Mouse (Mus musculus) neural tube, embryonic 13.5 days (tissue): ENCODE data around the gene Rbm33. TPM values are rescaled to one million over a fixed set of nuclear protein-coding genes. Genes with fewer than 3 reads are reported as not detected.

Source experiments
- ATAC-seq: fragments of 200-750 bp; cut with Nextera tagmentation; 2 replicates; pipeline ENCODE4 v1.8.0; 2017; ENCODE audit warnings: low read depth, mild to moderate bottlenecking, moderate TSS enrichment, moderate library complexity
- H3K27ac ChIP-seq: fragments of 300-500 bp; sonication (generic); replicated peaks from 2 replicates; pipeline ENCODE4 v1.5.1; 2015; ENCODE audit warnings: moderate library complexity, mild to moderate bottlenecking, inconsistent platforms
- H3K27me3 ChIP-seq: fragments of 300-500 bp; sonication (generic); 2 replicates; pipeline ENCODE4 v1.6.1; 2015; ENCODE audit warnings: mild to moderate bottlenecking, inconsistent platforms
- H3K36me3 ChIP-seq: fragments of 300-500 bp; sonication (generic); 2 replicates; pipeline ENCODE4 v1.6.1; 2015; ENCODE audit warnings: mild to moderate bottlenecking, inconsistent platforms
- H3K4me1 ChIP-seq: fragments of 300-500 bp; sonication (generic); replicated peaks from 2 replicates; pipeline ENCODE4 v1.6.1; 2015; ENCODE audit warnings: inconsistent platforms
- H3K4me2 ChIP-seq: fragments of 300-500 bp; sonication (generic); 2 replicates; pipeline ENCODE4 v1.6.1; 2015; ENCODE audit warnings: inconsistent platforms, mild to moderate bottlenecking, moderate library complexity
- H3K4me3 ChIP-seq: fragments of 300-500 bp; sonication (generic); 2 replicates; pipeline ENCODE4 v1.5.1; 2015; ENCODE audit warnings: mild to moderate bottlenecking, inconsistent platforms
- H3K9ac ChIP-seq: fragments of 300-500 bp; sonication (generic); 2 replicates; pipeline ENCODE4 v1.6.1; 2015; ENCODE audit warnings: moderate library complexity, mild to moderate bottlenecking, inconsistent platforms
- H3K9me3 ChIP-seq: fragments of 300-500 bp; sonication (generic); 2 replicates; pipeline ENCODE4 v1.6.1; 2016; ENCODE audit warnings: inconsistent platforms
- WGBS: fragments of 180-500 bp; shearing (Covaris S2); methylation state at CpG from one replicate; pipeline ENCODE4 v1.1.7; 2015; 5-methylcytosine and 5-hydroxymethylcytosine counted together
- polyA plus RNA-seq: library from polyadenylated mRNA; unstranded; fragments of >200 nt; fragmentation: Nextera tagmentation; extraction: Ambion mirVana; gene quantifications from 2 replicates; pipeline ENCODE4 v1.2.1, GENCODE M21; 2015

The Rbm33 gene
- polyA plus RNA-seq, 1 experiment from 2014 or later = 13.2 TPM

DNA sequence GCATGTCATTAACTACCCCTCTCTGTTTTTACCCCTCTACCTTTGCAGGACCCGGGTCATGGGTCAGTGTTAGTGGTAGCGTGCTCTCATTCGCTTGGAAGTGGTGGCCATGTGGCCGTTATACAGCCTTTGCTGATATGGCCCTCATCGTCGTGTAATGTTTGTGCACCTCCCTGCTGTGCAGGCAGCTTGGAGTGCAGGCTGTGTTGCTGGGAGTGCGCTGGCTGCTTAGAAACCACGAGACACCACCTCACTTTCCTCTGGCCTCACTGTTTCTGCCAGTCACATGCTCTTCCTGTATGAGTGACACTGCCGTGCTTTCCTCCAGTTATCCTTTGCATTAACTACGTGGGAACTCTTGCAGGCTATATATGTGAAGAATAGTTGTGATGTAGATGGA lies 101.8 kb downstream of the Rbm33 start:
- no peaks in the 10 kb centered on the region for H3K9me3 ChIP-seq
- no peaks in the 10 kb centered on the region for H3K27me3 ChIP-seq
- H3K4me3 ChIP-seq = no peak overlapping the region
- no peaks in the 10 kb centered on the region for H3K4me1 ChIP-seq
- WGBS = 84% methylated on average over 10 of the region's 10 CpGs
- H3K36me3 ChIP-seq = peaks cover 65% of the 10 kb centered on the region
- no peak overlapping the region for H3K4me2 ChIP-seq
- H3K27ac ChIP-seq = no peak overlapping the region
- ATAC-seq = no peak
- no peak overlapping the region for H3K9ac ChIP-seq

- peak; percentile 45; the same call in 1 of the 2 replicates for ATAC-seq
- Histone ChIP-seq H3K4me3 (no peak overlapping the region), H3K9me3 (no peaks in the 10 kb centered on the region), H3K4me2 (no peak overlapping the region), H3K9ac (no peak overlapping the region), H3K36me3 (peaks cover 54% of the 10 kb centered on the region), H3K27me3 (no peaks in the 10 kb centered on the region), H3K4me1 (no peaks in the 10 kb centered on the region), H3K27ac (no peak overlapping the region)
- WGBS = 89% methylated on average over 12 of the region's 12 CpGs
These were observed 102.8 kb downstream of the Rbm33 start for GRCm38 (mm10) chr5:28419640-28420265.

DNA sequence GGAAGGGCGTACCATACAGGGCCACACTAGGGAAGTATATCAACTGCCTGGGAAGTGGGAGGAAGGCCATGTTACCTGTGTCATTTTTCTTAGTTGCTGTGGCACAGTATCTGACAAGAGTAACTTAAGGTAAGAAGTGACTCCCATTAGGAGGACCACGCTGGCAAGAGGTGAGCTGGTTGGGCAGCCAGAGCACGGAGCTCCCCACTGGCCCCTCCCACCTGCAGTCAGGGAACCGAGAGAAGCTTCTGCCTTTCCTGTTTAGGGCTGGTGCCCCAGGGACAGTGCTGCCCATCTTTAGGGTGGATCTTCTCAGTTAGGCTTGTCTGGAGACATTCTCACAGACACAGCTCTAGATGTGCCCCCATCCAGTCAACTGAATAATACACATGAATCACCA lies 106.9 kb downstream of the Rbm33 start:
- no peaks in the 10 kb centered on the region for H3K4me1 ChIP-seq
- no peaks in the 10 kb centered on the region for H3K27me3 ChIP-seq
- no peak overlapping the region for H3K9ac ChIP-seq
- no peak overlapping the region for H3K27ac ChIP-seq
- no peak overlapping the region for H3K4me3 ChIP-seq
- no peaks in the 10 kb centered on the region for H3K9me3 ChIP-seq
- peaks cover 16% of the 10 kb centered on the region for H3K36me3 ChIP-seq
- no peak overlapping the region for H3K4me2 ChIP-seq
- WGBS = 78% methylated on average over 4 of the region's 4 CpGs
- no peak for ATAC-seq

DNA sequence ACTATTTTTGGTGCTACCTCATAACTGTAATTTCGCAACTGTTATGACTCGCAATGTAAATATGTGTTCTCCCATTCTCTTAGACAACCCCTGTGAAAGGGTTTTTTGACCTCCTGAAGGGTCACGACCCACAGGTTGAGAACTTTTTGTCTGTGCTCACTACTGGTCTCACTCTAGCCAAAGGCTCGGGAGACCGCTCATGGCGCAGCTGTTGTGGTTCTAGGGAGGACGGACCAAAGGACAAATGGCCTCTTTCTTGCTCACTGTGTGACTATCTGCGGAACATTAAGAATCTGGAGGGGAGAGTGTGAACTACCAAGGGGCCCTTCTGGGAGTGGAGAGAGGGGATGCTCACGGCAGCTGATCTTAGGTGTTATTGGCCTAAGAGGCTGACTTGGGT lies 109.0 kb downstream of the Rbm33 start:
- H3K27me3 ChIP-seq = no peaks in the 10 kb centered on the region
- no peak overlapping the region for H3K27ac ChIP-seq
- no peaks in the 10 kb centered on the region for H3K9me3 ChIP-seq
- no peak for ATAC-seq
- H3K4me1 ChIP-seq = no peaks in the 10 kb centered on the region
- 94% methylated on average over 9 of the region's 9 CpGs for WGBS
- no peaks in the 10 kb centered on the region for H3K36me3 ChIP-seq
- H3K4me3 ChIP-seq = no peak overlapping the region
- H3K4me2 ChIP-seq = no peak overlapping the region
- H3K9ac ChIP-seq = no peak overlapping the region

DNA sequence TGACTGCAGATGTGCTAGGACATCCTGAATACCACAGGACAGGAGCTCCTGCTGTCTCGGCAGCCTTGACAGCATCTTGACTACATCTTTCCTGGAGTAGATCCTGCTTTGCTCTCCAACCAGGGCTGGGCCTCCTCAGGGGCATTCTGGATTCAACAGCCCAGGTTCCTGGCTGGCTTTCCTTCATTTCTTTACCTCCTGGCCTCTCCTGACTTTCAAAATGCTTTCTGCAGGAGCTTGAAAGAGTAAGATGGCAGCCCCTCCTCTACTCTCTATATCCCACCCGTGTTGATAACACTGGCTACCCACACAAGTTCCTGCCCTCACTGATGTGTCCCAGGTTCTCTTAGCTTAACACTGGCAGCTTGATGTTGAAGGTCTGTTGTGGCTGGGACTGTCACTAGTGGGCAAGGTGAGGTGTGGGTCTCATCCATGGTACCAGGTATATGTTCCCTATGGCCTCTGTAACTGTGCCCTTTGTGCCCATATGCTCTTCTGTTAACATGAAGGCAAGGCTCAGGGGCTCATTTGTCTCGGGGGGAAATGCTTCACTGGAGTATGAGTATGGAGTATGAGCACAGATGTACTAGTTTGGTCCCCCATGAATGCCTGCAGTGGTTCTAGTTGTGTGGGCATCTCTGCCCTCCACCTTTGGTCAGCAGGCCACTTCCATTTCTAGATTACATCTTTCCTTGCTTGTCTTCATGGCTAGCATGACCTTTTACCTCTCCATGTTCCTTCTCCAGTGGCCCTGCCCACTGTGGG lies 133.4 kb downstream of the Rbm33 start:
- WGBS = 57% methylated on average over 3 of the region's 3 CpGs
- H3K27ac ChIP-seq = no peak overlapping the region
- ATAC-seq = no peak
- no peaks in the 10 kb centered on the region for H3K36me3 ChIP-seq
- no peak overlapping the region for H3K4me2 ChIP-seq
- H3K9ac ChIP-seq = no peak overlapping the region
- H3K27me3 ChIP-seq = peaks cover 15% of the 10 kb centered on the region
- no peaks in the 10 kb centered on the region for H3K4me1 ChIP-seq
- H3K4me3 ChIP-seq = no peak overlapping the region
- H3K9me3 ChIP-seq = no peaks in the 10 kb centered on the region

DNA sequence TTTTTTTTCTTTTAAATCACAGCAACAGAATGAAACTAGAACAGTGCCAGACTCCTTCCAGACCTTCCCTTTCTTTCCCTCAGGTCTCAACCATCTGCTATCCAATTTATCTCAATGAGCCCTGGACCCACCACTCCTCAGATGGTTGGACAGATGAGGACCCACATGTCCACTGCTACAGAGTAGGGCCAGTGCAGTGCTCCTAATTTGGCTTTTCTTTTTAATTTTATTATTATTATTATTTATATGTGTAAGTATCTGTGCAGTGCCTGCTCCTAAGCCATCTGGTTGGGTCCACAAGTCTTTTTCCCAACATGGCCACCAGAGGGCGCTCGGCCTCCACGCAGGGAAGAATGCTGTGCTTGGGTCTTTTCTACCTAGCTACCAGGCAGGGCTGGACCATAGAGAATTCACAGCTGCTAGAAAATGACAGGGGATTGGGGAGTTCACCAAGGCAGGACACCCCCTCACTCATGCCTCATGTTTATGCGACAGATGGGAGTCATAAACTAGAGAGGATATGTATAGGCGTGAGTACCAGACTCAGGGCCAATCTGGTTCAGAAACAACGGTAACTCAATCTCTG lies 134.2 kb downstream of the Rbm33 start:
- ATAC-seq = peak; percentile 88
- 28% methylated on average over 6 of the region's 6 CpGs for WGBS
- H3K9ac ChIP-seq = no peak overlapping the region

GRCm38 (mm10) chr5:28453086-28453485 lies 136.2 kb downstream of the Rbm33 start:
- peaks cover 42% of the 10 kb centered on the region for H3K27me3 ChIP-seq
- no peak overlapping the region for H3K4me2 ChIP-seq
- ATAC-seq = no peak
- no peak overlapping the region for H3K27ac ChIP-seq
- no peak overlapping the region for H3K9ac ChIP-seq
- no peaks in the 10 kb centered on the region for H3K36me3 ChIP-seq
- WGBS = 89% methylated on average over 5 of the region's 5 CpGs
- peaks cover 5% of the 10 kb centered on the region for H3K4me1 ChIP-seq
- no peak overlapping the region for H3K4me3 ChIP-seq
- no peaks in the 10 kb centered on the region for H3K9me3 ChIP-seq

More for the DNA sequence above, 134.2 kb downstream of the Rbm33 start:
- Histone ChIP-seq H3K9me3 (no peaks in the 10 kb centered on the region), H3K36me3 (no peaks in the 10 kb centered on the region), H3K4me3 (no peak overlapping the region), H3K27ac (no peak overlapping the region), H3K27me3 (peaks cover 24% of the 10 kb centered on the region), H3K4me2 (no peak overlapping the region), H3K4me1 (no peaks in the 10 kb centered on the region)

DNA sequence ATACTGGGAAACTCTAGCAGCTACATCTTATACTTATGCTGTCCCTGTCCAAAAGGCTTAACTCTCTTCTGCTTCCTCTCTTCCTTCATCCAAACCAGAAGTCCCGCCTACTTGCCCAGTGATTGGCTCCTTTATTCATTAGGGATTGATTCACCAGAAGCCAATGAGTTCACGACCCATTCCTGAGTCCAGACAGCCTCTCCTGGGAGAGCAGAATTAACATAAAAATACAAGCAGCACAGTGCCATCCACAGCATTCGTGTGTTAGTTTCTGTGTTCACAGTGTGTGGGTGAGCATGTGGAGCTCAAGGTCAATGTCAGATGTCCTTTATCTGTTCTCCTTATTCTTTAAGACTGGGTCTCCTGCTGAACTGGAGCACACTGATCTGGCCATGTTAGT lies 136.6 kb downstream of the Rbm33 start:
- no peaks in the 10 kb centered on the region for H3K36me3 ChIP-seq
- no peak overlapping the region for H3K4me3 ChIP-seq
- H3K9me3 ChIP-seq = no peaks in the 10 kb centered on the region
- 24% methylated on average over 3 of the region's 3 CpGs for WGBS
- H3K4me2 ChIP-seq = no peak overlapping the region
- peaks cover 10% of the 10 kb centered on the region for H3K4me1 ChIP-seq
- ATAC-seq = no peak
- no peak overlapping the region for H3K27ac ChIP-seq
- peaks cover 46% of the 10 kb centered on the region for H3K27me3 ChIP-seq
- H3K9ac ChIP-seq = no peak overlapping the region

DNA sequence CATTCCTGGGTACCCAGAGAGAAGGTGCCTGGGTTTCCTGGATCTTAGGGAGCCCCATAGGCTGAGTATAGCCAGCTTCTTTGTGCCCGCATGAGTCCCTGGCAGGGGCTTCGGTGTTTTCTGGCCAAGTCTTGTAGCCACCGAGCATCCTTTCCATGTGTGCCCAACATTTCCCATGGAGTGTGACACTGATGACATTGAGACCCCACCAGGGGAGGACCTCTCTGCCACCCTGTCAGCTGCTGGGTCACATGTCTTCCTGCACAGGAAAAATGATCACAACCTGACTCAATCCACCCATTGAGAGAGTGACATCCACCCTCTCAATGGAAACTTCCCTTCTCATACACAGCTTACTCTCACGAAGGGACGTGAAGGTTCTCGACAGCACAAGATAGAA lies 137.6 kb downstream of the Rbm33 start:
- no peak overlapping the region for H3K4me3 ChIP-seq
- WGBS = 89% methylated on average over 6 of the region's 6 CpGs
- no peak overlapping the region for H3K4me2 ChIP-seq
- H3K36me3 ChIP-seq = no peaks in the 10 kb centered on the region
- H3K4me1 ChIP-seq = peaks cover 20% of the 10 kb centered on the region
- H3K27me3 ChIP-seq = peaks cover 57% of the 10 kb centered on the region
- H3K9me3 ChIP-seq = no peaks in the 10 kb centered on the region
- H3K27ac ChIP-seq = no peak overlapping the region
- no peak for ATAC-seq
- H3K9ac ChIP-seq = no peak overlapping the region

DNA sequence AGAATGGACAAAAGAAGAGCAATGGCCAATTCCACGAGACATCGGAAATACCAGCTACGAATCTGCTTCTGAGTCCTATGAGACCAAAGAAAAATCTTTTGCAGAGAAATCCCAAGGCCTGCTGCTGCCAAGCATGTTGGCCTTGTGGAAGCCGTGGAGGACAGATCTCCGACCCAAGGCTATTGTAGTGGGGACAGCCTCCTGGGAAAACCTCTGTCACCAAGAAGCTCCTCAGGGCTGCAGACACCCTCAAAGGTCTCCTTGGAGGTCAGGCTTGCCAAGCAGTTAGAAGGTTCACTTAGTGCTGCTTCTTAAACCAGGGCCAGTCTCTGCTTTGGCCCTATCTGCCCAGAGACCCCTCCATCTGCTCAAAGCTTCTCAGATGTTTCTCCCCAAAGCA lies 138.8 kb downstream of the Rbm33 start:
- 86% methylated on average over 5 of the region's 5 CpGs for WGBS
- Histone ChIP-seq H3K27ac (no peak overlapping the region), H3K9ac (no peak overlapping the region), H3K27me3 (peaks cover 68% of the 10 kb centered on the region), H3K4me3 (no peak overlapping the region), H3K36me3 (no peaks in the 10 kb centered on the region), H3K9me3 (no peaks in the 10 kb centered on the region), H3K4me1 (peaks cover 32% of the 10 kb centered on the region), H3K4me2 (no peak overlapping the region)
- no peak for ATAC-seq

- WGBS = 61% methylated on average over 1 of the region's 1 CpGs
- H3K36me3 ChIP-seq = no peaks in the 10 kb centered on the region
- peaks cover 75% of the 10 kb centered on the region for H3K27me3 ChIP-seq
- H3K27ac ChIP-seq = no peak overlapping the region
- no peak for ATAC-seq
- H3K9me3 ChIP-seq = no peaks in the 10 kb centered on the region
- H3K9ac ChIP-seq = no peak overlapping the region
- H3K4me3 ChIP-seq = no peak overlapping the region
- H3K4me2 ChIP-seq = no peak overlapping the region
- H3K4me1 ChIP-seq = peaks cover 34% of the 10 kb centered on the region
These were observed 139.4 kb downstream of the Rbm33 start for GRCm38 (mm10) chr5:28456366-28456765.

DNA sequence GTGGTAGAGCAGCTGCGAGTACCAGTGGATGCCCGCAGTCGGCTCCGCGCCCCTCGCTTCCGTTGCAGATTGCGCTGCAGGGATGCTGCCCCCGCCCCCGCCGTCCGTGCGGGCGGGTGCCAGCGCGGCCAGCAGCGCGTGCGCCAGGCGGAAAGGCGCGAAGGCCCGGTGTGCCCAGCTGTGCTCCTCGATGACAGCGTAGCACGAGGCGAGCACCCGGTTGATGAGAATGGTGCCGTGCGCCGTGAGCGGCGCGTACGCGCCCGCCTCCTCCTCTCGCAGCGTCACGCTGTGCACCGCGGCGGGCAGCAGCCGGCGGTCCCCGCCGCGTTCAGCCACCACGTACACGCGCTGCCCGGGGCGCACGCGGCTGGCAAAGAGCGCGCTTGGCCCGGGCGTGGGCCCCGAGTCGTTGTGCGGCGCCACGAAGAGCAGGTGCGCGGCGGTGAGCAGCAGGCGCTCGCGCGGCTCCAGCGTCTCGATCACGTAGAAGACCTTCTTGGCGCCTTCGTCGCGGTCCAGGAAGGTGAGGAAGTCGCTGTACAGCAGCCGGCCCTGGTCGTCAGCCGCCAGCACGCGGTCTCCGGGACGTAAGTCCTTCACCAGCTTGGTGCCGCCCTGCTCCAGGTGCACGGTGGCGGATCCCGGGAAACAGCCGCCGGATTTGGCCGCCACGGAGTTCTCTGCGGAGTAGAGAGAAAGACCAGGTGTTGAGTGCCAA lies 141.2 kb downstream of the Rbm33 start:
- peak overlapping the region; percentile 40 for H3K4me3 ChIP-seq
- H3K4me2 ChIP-seq = peak overlapping the region; percentile 67
- no peak overlapping the region for H3K27ac ChIP-seq
- H3K9ac ChIP-seq = peak overlapping the region; percentile 52; the same call in 1 of the 2 replicates
- H3K4me1 ChIP-seq = peaks cover 42% of the 10 kb centered on the region
- H3K9me3 ChIP-seq = no peaks in the 10 kb centered on the region
- H3K36me3 ChIP-seq = no peaks in the 10 kb centered on the region
- peak; percentile 32 for ATAC-seq
- WGBS = under 1% methylated on average over 92 of the region's 95 CpGs
- peaks cover 87% of the 10 kb centered on the region for H3K27me3 ChIP-seq
